Mouse (Mus musculus): ENCODE data around the gene Sap30bp. TPM values are rescaled to one million over a fixed set of nuclear protein-coding genes. Genes with fewer than 3 reads are reported as not detected.

Gene Sap30bp
- polyA plus RNA-seq, 1 experiment = not detected

GRCm38 (mm10) chr11:115945247-115945646 lies 12.2 kb downstream of the Sap30bp start:
- WGBS = 88% methylated on average over 8 of the region's 8 CpGs
- peaks cover 10% of the 10 kb centered on the region; the same call in 1 of the 2 replicates for H3K4me1 ChIP-seq (ENCODE audit: control insufficient read depth, insufficient read depth, low read length)
- no peak overlapping the region for H3K27ac ChIP-seq (ENCODE audit: insufficient read depth, low read depth, low read length)
- TF ChIP-seq CTCF (IDR thresholded peaks at IDR 0.05; ENCODE audit: insufficient read depth, low read depth, low read length) = no peak
- no peak for TF ChIP-seq POLR2A (IDR thresholded peaks at IDR 0.05; ENCODE audit: insufficient read depth, low read depth, low read length)
- H3K4me3 ChIP-seq (ENCODE audit: insufficient read depth, low read depth, low read length) = no peak overlapping the region

DNA sequence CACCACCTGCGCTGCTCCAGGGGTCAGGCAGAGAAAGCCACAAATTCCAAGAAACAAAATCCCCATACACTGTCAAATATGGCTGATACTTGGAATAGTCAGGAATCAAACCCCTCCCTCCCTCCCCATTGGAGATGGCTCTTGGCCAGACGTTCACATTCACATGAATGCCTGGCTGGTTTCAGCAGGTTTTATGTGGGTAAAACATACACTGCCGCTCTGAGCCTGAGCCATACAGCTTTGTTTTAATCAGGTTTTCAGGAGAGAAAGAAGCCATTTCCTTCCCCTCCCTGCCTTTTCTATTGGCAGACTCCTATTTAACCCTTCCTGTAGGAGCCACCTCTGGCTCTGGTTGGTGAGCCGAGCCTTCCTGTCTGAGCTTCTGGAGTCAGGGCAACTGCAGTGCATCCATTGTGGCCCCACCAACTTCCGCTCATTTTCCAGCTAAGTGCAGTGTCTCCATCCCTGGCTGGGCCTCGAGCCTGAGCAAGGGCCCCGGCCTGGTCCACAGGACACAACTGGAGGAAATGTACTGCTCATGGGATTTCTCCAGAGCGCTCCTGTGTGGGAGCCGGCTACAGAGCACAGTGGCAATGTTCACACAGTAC lies 13.2 kb downstream of the Sap30bp start:
- Histone ChIP-seq H3K27ac (ENCODE audit: insufficient read depth, low read depth, low read length) (no peak overlapping the region), H3K4me1 (ENCODE audit: control insufficient read depth, insufficient read depth, low read length) (peaks cover 12% of the 10 kb centered on the region), H3K4me3 (ENCODE audit: insufficient read depth, low read depth, low read length) (no peak overlapping the region)
- WGBS = 76% methylated on average over 9 of the region's 9 CpGs
- TF ChIP-seq CTCF (IDR thresholded peaks at IDR 0.05; ENCODE audit: insufficient read depth, low read depth, low read length) (no peak), POLR2A (IDR thresholded peaks at IDR 0.05; ENCODE audit: insufficient read depth, low read depth, low read length) (no peak)

- TF ChIP-seq CTCF (IDR thresholded peaks at IDR 0.05; ENCODE audit: insufficient read depth, low read depth, low read length) (no peak), POLR2A (IDR thresholded peaks at IDR 0.05; ENCODE audit: insufficient read depth, low read depth, low read length) (no peak)
- WGBS = 82% methylated on average over 9 of the region's 9 CpGs
- Histone ChIP-seq H3K4me1 (ENCODE audit: control insufficient read depth, insufficient read depth, low read length) (peaks cover 21% of the 10 kb centered on the region), H3K27ac (ENCODE audit: insufficient read depth, low read depth, low read length) (no peak overlapping the region), H3K4me3 (ENCODE audit: insufficient read depth, low read depth, low read length) (no peak overlapping the region)
These were observed 15.2 kb downstream of the Sap30bp start for GRCm38 (mm10) chr11:115948316-115948715.

DNA sequence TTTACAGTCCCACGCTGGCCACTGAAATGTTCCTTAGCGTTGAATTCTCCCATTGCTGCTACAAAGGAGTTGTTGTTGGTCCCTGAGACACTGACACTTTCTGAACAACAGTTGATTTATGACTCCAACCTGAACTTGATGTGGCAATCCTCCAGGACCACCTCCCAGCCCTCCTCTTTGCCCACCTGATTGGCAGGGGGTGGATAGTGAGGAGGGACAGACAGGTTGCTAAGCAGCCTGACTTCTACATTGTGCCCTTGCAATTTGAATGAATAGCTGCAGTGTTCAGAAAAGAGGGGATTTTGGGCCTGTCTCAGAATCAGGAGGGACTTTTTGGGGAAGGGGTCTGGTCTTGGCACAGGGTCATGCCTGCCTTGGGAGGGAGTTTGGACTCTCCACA lies 17.6 kb downstream of the Sap30bp start:
- 51% methylated on average over 2 of the region's 2 CpGs for WGBS
- Histone ChIP-seq H3K4me3 (ENCODE audit: insufficient read depth, low read depth, low read length) (no peak overlapping the region), H3K4me1 (ENCODE audit: control insufficient read depth, insufficient read depth, low read length) (peaks cover 28% of the 10 kb centered on the region), H3K27ac (ENCODE audit: insufficient read depth, low read depth, low read length) (no peak overlapping the region)
- TF ChIP-seq CTCF (IDR thresholded peaks at IDR 0.05; ENCODE audit: insufficient read depth, low read depth, low read length) (no peak), POLR2A (IDR thresholded peaks at IDR 0.05; ENCODE audit: insufficient read depth, low read depth, low read length) (no peak)

DNA sequence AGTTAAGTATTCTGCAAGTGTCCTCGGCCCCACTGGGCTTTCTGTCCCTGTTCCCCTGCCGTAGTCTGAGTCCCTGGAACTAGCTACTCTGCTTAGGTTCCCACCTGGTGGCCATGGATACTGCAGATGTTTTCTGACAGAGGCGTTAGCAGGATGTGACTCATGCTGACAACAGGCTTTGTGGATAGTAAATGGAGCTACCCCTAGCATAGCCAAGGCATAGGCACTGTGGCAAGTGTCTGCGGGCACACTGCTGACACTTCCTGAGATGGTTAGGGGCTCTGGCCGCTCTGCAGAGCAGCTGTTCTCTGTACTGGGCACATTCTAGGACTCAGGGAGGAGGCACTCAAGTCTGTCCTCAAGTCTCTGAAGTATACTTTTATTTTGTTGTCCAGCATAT lies 21.6 kb downstream of the Sap30bp start:
- H3K4me1 ChIP-seq (ENCODE audit: control insufficient read depth, insufficient read depth, low read length) = peaks cover 19% of the 10 kb centered on the region
- H3K27ac ChIP-seq (ENCODE audit: insufficient read depth, low read depth, low read length) = no peak overlapping the region
- 54% methylated on average over 5 of the region's 5 CpGs for WGBS
- no peak overlapping the region for H3K4me3 ChIP-seq (ENCODE audit: insufficient read depth, low read depth, low read length)
- no peak for TF ChIP-seq POLR2A (IDR thresholded peaks at IDR 0.05; ENCODE audit: insufficient read depth, low read depth, low read length)

- WGBS = 45% methylated on average over 10 of the region's 10 CpGs
- Histone ChIP-seq H3K27ac (ENCODE audit: insufficient read depth, low read depth, low read length) (0 out of 2 replicates have a peak overlapping the region, but pooled peaks have one; percentile 5), H3K4me3 (ENCODE audit: insufficient read depth, low read depth, low read length) (no peak overlapping the region), H3K4me1 (ENCODE audit: control insufficient read depth, insufficient read depth, low read length) (peaks cover 19% of the 10 kb centered on the region)
- TF ChIP-seq CTCF (IDR thresholded peaks at IDR 0.05; ENCODE audit: insufficient read depth, low read depth, low read length) = no peak
These were observed 22.2 kb downstream of the Sap30bp start for GRCm38 (mm10) chr11:115955195-115955858.

GRCm38 (mm10) chr11:115956453-115956852 lies 23.4 kb downstream of the Sap30bp start:
- WGBS = 33% methylated on average over 4 of the region's 4 CpGs
- Histone ChIP-seq H3K27ac (ENCODE audit: insufficient read depth, low read depth, low read length) (peak overlapping the region; percentile 47; the same call in 1 of the 2 replicates), H3K4me3 (ENCODE audit: insufficient read depth, low read depth, low read length) (no peak overlapping the region), H3K4me1 (ENCODE audit: control insufficient read depth, insufficient read depth, low read length) (peaks cover 16% of the 10 kb centered on the region; the same call in 1 of the 2 replicates)
- TF ChIP-seq POLR2A (IDR thresholded peaks at IDR 0.05; ENCODE audit: insufficient read depth, low read depth, low read length) (no peak), CTCF (IDR thresholded peaks at IDR 0.05; ENCODE audit: insufficient read depth, low read depth, low read length) (no peak)

GRCm38 (mm10) chr11:115957971-115958370 lies 24.9 kb downstream of the Sap30bp start:
- Histone ChIP-seq H3K27ac (ENCODE audit: insufficient read depth, low read depth, low read length) (no peak overlapping the region), H3K4me1 (ENCODE audit: control insufficient read depth, insufficient read depth, low read length) (peaks cover 10% of the 10 kb centered on the region; the same call in 1 of the 2 replicates), H3K4me3 (ENCODE audit: insufficient read depth, low read depth, low read length) (no peak overlapping the region)
- no peak for TF ChIP-seq CTCF (IDR thresholded peaks at IDR 0.05; ENCODE audit: insufficient read depth, low read depth, low read length)
- TF ChIP-seq POLR2A (IDR thresholded peaks at IDR 0.05; ENCODE audit: insufficient read depth, low read depth, low read length) = no peak
- 64% methylated on average over 7 of the region's 7 CpGs for WGBS

DNA sequence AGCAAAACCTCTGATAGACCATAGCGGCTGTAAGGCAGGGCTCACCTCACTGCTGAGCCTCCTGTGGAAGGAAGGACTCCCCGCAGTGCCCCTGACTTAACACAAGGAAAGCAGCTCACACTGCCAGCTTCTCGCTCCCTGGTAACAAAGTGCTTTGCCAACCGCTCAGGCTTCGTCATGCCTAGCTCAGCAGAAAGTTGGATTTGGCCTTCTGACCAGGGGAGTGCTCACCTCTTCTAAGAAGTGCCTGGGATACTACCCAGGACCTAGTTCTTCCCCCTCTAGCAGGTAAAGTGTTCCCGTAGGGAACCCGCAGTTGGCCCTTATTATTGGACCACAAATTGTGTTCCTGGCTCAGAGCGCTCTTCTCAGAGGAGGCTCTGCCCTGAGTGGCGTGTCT lies 25.9 kb downstream of the Sap30bp start:
- 84% methylated on average over 9 of the region's 9 CpGs for WGBS
- no peak overlapping the region for H3K27ac ChIP-seq (ENCODE audit: insufficient read depth, low read depth, low read length)
- TF ChIP-seq POLR2A (IDR thresholded peaks at IDR 0.05; ENCODE audit: insufficient read depth, low read depth, low read length) (no peak), CTCF (IDR thresholded peaks at IDR 0.05; ENCODE audit: insufficient read depth, low read depth, low read length) (no peak)
- peaks cover 8% of the 10 kb centered on the region; the same call in 1 of the 2 replicates for H3K4me1 ChIP-seq (ENCODE audit: control insufficient read depth, insufficient read depth, low read length)
- H3K4me3 ChIP-seq (ENCODE audit: insufficient read depth, low read depth, low read length) = no peak overlapping the region

Measured in olfactory bulb, adult 2 months (tissue).